Mouse (Mus musculus): ENCODE data around the gene Tpgs1.
"Not testable (repeated sequence)": the region's sequence is repeated elsewhere in the genome, so short reads cannot be mapped to it uniquely, and the experiment has no call there.

Tpgs1 gene

DNA sequence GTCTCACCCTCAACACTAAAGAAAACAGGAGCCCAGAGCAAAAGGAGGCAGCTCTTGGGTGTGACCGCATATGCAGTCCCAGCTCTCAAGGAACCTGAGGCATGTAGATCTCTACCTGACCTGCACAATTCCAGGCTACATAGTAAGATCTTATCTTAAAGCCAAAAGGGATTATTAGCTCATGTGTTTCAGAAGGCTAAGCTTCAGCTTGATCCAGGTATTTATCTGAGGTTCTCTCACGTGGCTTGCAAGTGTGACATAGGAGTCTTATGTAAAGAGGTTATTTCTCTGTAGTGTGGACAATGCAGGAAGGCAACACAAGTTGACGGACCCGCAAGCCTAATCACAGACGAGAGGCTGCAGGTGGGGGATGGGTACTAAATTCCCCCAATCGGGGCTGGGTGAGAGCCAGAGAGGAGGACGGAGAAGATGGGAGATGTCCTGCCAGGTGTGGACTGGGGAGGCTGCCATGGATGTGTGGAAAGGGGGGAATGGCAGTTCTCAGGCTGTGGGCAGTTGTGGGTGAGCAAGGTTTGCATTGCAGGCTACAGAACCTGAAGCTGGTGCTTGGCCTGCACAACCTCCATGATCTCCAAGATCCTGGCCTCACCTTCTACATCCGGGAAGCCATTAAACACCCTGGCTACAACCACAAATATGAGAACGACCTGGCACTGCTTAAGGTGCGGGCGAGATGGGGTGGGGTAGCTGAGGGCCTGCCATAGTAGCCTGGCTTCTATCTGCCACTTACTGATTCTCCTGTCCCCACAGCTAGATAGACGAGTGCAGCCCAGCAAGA, 24.6 kb downstream of the Tpgs1 start:
- peak; percentile 56 for DNase-seq

- DNase-seq = peak; percentile 66
These were observed 25.1 kb downstream of the Tpgs1 start for GRCm38 (mm10) chr10:79694379-79694655.

DNA sequence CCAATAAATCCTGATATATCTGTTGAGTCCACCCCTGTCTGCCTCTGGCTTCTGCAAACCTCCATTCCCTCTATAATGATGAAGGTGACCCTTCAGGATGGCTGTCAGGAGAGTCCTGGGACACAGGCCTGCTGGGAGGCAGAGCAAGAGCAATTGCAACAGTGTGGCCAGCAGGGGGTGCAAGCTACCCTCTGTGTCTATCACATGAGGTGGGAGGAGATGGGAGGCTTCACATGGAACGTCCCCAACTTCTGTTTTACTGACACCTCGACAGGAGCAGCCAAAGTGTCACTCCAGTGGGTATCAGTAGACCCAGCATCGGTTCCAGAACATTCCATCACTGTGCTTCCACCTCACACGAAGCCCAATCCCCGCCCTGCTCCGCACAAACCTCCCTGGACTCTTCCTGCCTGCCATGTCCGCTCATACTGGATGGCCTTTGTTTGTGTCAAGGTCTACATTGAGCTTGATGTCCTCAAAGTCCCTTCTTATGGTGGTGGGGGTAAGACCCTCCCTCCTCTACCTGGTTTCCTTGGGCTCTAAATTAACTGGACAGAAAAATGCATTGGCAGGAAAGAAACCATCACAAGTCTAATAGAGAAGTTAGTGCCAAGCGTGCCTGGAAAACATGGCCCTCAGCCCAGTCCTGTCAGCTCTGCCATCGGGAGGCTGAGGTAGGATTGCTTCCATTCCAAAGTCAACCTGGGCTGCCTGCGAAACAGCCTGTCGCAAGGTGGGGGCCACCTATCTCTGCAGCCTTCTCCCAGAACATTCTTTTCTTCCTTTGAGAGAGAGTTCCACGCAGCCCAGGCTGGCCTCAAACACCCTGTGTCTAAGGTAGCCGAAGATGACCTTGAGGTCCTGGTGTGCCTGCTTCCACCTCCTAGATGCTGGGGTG, 26.3 kb downstream of the Tpgs1 start:
- peak; percentile 87 for DNase-seq

- DNase-seq = no peak
These were observed 27.0 kb downstream of the Tpgs1 start for GRCm38 (mm10) chr10:79696129-79696651.

DNA sequence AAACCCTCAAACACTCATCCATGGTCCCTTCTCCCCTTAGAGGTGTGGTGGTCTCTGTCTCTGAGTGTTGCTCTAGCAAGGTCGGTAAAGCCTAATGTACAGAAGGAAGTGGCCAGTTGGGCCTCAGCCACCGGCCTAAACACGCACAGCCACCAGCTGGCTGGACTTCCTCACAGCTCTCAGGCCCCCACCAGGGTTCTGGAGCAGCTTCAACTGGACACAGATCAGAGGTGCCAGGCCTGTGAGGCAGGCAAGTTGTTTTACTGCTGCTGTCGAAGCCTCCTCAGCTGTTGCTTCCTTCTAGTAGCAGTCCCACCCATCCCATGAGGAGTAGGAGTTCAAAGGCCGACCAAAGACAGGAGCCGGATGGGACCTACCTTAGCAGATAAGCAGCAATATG, 28.7 kb downstream of the Tpgs1 start:
- DNase-seq = peak; percentile 92

- DNase-seq = peak; percentile 54
These were observed 29.3 kb downstream of the Tpgs1 start for GRCm38 (mm10) chr10:79698459-79698858.

DNA sequence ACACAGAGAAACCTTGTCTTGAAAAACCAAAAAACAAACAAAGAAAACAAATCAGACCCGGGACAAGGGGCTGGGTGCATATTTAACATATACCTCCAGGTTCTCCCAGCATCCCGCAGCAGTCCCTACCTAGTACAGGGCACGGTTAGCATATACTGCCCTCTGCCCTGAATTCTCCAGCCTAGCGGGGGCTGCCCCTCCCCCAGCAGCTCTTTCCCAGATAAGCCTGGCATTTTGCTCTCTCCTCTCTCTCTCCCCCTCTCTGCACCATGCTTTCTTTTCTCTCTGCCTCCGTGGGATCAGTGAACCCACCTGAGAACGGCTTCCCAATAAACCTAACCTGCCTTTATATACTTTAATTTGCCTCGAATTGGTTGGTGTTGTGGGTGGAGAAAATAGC, 31.5 kb downstream of the Tpgs1 start:
- DNase-seq = no peak

GRCm38 (mm10) chr10:79701443-79702129, 32.4 kb downstream of the Tpgs1 start:
- peak; percentile 58 for DNase-seq

DNA sequence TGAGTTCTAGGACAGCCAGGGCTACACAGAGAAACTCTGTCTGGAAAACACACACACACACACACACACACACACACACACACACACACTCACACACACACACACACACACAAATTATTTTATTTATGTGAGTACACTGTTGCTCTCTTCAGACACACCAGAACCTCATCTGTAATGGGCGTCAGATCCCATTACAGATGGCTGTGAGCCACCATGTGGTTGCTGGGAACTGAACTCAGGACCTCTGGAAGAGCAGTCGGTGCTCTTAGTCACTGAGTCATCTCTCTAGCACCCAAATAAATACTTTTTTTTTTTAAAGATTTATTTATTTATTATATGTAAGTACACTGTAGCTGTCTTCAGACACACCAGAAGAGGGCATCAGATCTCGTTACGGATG, 33.8 kb downstream of the Tpgs1 start:
- DNase-seq = not testable (repeated sequence)

DNA sequence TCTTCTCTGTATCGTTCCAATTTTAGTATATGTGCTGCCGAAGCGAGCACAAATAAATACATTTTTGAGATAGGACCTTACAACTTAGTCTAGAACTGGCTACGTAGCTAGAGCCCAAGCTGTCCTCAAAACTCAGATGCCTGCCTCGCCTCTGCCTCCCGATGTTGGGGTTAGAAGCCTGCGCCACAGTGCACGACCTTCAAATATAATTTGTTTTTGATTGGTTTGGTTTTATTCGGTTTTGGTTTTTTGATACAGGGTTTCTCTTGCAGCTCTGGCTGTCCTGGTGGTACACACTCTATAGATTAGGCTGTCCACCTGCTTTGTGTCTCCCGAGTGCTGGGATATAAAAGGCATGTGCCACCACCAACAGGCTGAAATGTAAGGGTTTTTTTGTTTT, 34.4 kb downstream of the Tpgs1 start:
- peak; percentile 57 for DNase-seq

DNA sequence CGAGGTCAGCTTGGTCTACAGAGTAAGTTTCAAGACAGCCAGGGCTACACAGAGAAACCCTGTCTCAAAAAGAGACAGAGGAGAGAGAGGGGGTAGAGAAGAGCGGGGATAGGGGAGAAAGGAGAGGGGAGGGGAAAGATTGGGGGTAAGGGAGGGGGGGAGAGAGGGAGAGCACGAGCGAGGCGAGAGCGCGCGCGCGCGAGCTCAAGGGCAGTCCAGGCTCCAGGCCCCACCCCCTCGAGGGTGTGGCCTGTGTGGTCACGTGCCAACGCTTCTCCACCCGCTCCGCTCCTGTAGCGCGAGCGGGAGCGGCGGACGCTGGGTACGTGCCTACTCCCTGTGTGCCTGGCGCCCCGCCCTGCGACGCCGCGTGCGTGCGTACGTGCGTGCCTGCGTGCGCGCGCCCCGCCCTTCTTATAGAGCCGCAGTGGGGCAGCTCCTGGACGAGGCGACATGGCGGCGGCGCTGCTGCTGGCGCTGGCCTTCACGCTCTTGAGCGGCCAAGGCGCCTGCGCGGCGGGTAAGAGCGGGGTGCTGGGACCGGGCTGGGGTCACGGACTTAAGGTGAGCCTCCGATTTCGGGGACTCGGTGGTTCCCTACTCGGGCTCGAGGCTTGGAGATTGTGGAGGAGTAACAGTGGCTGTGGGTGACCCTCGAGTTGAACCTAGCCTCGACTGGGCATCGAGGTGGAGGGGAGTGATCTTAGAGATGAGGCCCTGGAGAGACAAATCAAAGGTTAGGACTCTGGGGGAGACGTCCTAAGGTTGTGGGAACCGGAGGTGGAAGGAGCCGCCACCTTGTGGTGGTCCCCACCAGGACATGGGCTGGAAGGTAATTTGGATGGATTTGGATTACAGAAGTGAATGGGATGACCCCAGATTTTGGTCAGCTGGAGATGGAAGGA, 35.1 kb downstream of the Tpgs1 start, which contains the start of gene Bsg:
TSS of gene Bsg (plus strand) at position 427 of the 905 bp plus-strand sequence.
- DNase-seq = peak; percentile 99

DNA sequence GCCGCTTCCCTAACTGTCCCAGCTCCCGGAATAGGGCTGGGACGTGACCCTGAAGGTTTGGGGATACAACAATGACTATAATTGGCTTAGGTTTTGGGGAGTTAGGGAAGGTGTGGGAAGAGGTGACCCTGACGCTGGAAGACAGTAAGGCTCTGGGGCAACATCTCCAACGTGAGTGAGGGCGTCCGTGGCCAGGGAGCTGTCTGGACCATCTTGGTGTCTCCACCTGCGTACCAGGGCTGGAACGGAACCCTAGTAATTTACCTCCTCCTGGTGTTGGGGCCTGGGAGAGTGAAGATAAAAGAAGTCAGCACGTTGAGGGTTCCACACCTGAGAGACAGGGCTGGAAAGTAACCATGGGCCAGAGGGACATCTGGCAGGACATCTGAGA, 35.8 kb downstream of the Tpgs1 start:
- peak; percentile 60 for DNase-seq

DNA sequence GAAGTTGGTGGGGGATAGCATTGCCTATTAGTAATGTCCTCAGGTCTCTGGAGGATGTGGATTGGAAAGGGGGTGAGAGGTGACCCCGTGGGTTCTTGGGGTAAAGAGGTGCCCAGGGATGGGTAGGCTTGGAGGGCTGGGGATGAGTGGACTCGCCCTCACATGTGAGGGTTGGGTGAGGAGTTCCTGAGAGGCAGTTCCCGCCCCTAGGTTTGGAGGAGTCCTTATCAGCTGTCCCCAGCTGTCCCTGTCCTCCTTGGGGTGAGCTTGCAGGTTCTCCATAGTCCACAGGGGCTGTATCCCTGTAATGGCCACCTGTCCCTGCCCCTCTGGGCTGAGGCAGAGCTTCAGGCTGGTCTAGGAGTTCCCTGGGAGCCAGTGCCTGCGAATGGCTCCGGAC, 36.8 kb downstream of the Tpgs1 start:
- no peak for DNase-seq

DNA sequence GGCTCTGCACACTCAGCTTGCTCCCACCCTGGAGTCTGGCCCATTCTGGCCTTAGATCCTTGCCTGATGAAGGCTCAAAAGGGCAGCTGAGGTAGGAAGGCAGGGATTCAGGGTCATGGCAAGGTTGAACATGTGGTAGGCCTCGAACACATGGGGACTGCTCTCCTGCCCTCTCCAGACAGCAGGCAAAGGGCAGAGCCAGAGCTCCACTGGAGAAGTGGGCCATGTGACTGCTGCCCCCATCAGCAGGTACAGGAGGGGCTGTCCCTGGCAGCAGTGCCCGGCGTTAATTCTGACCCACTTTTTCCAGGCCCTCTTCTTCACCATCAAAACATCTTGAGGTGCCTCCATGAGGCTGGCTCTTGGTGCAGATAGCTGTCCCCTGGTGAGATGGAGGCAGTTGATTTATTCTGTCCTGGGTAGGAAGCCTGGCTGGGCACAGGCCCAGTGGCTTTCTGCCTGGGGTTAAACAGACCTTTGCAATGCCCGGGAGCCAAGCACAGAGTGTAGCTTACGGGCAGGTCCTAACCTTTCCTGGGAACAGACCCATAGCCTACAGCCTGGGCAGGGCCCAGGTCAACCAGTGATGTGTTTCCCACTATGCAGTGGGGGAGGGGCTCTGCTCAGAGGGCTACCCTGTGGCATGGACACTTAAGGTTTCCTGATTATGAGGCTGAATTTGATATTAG, 37.4 kb downstream of the Tpgs1 start:
- DNase-seq = peak; percentile 79

GRCm38 (mm10) chr10:79707162-79707561, 38.0 kb downstream of the Tpgs1 start:
- DNase-seq = peak; percentile 88

- no peak for DNase-seq
These were observed 38.6 kb downstream of the Tpgs1 start for GRCm38 (mm10) chr10:79707759-79708158.

- DNase-seq = no peak
These were observed 39.5 kb downstream of the Tpgs1 start for GRCm38 (mm10) chr10:79708668-79709067.

DNA sequence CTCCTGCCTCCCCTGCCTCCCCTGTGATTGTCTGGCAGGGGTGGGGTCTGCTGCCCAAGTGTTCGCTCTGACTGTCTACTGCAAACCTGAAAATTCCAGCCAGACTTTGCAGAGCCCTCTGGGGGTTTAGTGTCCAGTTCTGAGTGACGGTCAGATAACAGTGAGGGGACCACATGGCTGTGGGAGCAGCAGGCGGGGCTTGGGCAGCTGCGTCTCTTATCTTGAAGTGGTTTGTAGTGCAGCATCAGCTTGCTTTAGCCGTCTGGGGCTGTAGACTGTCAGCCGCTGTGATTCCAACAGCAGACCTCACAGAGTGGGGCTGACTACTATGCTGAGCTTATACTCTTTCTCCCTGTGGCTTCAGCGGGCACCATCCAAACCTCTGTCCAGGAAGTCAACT, 40.1 kb downstream of the Tpgs1 start:
- DNase-seq = no peak

DNA sequence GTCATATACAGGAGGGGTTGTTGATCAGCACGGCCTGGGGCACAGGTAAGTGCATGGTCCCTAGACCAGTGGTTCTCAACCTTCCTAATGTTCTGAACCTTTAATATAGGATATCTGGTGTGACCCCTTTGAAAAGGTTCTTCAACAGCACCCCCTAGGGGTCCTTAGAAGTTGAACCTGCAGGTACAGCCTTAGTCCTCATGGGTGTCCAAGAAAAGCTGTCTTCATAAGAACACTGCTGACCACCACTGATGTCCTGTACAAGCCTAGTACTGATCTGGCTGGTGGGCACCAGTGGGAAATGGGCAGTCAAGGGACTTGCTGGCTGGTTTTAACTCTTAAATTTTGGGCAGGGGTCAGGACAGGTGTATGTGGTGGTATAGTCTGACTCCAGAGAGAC, 42.9 kb downstream of the Tpgs1 start:
- DNase-seq = no peak

DNA sequence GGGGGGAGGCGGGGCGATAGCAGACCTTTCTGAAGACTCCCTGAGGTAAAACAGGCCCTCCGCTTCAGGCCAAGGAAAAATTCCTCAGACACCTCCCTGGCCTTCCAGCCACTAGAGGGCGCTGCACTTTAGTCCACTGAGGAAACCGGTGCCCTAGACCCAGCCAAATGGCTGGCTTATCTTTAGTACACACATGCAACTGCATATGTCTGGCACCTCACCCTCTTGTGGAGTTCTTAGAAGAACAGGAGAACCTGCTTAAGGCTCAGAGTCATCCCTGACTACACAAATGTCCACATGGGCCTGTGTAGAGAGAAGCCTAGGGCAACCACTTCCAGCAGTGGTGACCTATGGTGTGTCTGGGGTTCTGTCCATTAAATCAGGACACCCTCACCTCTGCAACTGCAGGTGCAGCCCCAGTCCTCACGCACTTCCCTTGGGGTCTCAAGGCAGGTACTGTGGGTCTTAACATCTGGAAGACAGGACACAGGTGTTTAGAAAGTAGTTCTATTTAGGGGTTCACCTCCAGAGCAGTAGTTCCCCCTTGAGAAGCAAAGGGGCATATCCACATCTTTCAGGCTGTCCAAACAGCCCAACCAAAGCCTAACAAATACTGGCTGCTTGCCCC, 43.4 kb downstream of the Tpgs1 start:
- DNase-seq = peak; percentile 81

GRCm38 (mm10) chr10:79713163-79713562, 44.0 kb downstream of the Tpgs1 start:
- DNase-seq = no peak
